Mouse (Mus musculus) liver, embryonic 14.5 days (tissue): ENCODE measurements around the gene Tsc22d2.

ENCODE experiments used
- CTCF ChIP-seq: IDR thresholded peaks from 2 replicates; pipeline ENCODE4 v1.5.1; 2016; ENCODE audit warnings: antibody characterized with exemption, low read depth, control low read depth
- EP300 ChIP-seq: IDR thresholded peaks from 2 replicates; pipeline ENCODE4 v1.6.1; 2016; ENCODE audit warnings: antibody characterized with exemption, low read depth

DNA sequence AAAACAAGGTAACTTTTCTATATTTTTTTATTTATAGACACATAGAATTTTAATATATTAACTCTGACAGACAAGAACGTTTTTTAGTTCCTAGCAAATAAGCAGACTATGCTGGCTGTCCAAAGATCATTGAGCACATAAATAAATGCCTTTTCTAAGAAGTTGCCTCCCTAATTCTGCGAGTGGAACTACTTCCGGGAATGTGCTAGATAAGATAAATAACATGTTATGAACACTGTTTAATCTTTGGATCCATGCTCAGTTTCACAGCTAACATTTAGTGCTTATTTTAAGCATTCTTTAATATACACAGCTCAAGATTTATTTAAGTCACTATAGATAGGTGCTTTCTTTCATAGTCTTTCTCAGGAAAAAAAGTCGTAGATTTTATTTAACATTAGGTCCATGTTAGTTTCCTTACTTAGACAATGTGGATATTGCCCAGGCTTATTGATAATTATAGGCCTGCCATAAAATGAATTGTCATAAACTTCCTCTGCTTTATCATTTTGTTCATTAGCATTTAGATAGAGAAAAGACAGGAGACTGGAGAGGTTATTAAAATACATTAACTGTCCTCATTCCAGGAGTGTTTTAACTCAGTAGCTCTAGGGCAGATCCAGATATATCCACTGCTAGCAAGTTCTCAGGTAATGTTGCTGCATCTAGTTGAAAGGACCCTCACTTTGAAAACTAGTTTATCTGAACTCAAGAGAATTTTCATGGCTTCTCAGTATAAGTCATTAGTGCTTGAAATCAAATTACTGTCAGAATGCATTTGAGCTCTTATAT is 40.1 kb downstream of the Tsc22d2 start:
- no peak for TF ChIP-seq CTCF
- TF ChIP-seq EP300, result peak; percentile 86
